Mouse (Mus musculus) telencephalon, adult 2 months (tissue): ENCODE measurements around the gene Sox11.

Experiments used
- DNase-seq: peaks from one replicate; pipeline ENCODE4 v3.0.0-alpha.2; 2011; ENCODE audit warnings: low read depth, low spot score

Gene Sox11

DNA sequence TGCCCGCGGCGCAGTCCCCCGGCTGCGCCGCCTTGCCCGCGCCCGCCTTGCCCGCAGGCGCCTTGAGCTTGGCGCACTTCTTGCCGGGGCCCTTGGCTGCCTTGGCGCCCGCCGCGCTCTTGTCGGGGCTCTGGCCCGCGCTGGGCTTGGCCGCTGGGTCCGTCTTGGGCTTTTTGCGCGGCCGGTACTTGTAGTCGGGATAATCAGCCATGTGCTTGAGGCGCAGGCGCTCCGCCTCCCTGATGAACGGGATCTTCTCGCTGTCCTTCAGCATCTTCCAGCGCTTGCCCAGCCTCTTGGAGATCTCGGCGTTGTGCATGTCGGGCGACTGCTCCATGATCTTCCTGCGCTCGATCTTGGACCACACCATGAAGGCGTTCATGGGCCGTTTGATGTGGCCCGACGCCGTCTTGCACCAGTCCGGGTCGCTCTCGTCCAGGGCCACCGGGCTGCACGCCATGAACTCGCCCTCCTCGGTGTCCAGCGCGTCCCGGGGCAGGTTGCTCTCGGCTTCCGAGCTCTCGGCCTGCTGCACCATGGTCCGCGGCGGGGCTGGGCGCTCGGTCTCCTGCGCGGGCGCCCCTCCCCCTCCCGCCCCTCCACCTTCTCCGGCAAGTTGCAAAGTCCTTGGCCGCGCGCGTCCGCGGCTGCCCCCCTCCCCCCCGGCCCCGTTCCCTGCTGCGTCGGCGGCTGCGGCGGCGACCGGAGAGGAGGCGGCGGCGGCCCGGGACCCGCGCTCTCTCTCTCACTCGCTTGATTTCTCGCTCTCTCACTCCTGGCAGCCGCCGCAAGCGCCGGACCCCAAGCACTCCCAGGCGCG is at the start of gene Sox11:
Gene Sox11, minus strand, starts transcription at position 704 of the 820 bp plus-strand sequence.
- no peak for DNase-seq

DNA sequence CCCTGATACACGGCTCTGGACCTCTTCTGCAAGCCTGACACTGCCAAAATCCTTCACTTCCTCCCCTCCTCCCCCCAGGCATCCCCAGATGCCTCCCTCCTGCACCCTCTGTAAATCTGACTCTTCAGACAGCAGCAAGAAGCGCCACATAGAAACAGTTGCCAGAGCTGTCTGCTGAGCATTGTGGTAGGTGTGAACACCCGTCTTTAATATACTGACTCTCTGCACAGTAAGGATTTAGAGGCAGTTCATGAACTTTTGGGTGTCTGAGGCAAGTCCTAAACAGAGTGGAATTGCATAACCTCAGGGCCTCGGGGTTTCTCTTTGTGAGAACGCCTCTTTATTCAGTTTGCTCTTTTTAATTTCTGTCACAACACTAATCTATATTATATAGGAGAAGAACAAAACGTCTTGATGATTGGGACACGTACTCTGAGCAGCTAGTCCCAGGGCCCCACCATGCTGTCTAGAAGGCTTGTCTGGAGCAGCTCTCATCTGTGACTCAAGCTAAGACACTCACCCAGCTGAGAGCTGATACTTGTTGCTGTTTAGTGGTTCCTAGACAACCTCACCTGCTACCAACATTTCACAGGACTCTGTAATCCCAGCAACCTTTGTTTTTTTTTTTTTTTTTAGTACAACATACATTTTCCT is 49.4 kb upstream of the Sox11 start:
- DNase-seq = no peak

DNA sequence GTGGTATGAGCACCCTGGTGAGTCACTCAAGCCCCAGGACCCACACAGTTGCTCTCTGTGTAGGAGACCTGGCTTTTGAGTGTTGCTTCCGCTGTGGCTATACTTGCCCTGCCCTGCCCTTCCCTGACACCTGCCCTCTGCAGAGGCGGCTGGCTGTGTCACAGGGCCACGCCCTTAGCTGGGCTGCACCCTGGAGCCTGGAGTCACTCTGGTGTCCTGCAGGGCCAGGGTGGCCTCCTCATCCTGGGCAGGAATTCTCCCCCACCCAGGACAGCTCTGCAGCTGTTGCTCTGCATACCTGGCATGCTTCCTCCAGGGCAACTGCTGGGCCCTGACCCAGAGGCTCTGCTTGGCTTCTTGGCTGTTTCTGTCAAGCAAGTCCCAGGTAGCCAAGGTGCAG is 48.1 kb upstream of the Sox11 start:
- no peak for DNase-seq

DNA sequence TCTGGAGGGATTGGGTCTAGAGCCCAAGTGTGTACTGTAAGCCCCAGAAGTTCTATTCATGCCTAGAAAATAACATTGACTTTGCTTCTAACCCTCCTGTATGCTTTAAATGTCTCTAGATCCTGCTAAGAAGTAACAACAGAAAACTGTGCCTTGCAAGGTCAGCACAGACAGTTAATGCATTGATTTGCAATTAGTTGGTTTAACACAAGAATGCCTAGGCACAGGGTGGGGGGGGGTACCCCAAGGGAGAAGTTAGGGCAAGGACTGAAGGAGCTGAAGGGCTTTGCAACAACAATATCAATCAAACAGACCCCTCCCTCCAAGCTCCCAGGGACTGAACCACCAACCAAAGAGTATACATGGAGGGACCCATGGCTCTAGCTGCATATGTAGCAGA is 47.1 kb upstream of the Sox11 start:
- no peak for DNase-seq

DNA sequence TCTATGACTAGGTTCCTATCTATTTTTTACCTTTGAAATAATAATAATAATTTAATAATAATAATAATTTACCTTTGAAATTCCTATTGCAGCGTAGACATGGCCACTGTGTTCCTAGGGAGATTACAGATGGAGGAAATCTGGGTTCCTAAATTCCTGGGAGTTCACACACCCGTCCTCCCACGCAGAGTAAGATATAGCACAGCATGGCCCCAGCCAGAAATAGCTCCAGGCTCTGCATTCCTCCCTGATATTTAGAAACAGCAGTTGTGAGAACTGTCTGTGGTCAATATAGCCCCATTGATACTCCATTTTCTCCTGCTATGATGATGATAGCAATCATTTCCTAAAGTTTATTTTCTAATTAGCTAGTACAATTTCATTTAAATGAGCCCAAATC is 30.1 kb upstream of the Sox11 start:
- no peak for DNase-seq

DNA sequence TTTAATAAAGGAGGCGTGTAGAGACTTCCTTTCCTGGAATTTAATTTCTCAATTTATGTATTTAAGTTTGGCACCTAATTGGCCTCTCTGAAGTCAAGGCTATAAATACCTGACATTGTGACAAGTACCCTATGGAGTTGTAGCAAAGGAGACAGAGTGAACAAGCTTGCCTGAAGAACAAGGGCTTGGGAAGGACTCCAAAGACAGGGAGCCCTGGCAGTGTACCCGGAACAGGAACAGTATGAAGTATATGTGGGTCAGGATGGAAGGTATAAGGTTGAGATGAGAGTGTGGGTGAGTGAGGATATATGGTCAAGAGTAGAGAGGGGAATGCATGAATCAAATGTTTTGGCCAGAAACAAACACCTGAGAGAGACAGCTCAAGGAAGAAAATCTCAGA is 28.4 kb upstream of the Sox11 start:
- no peak for DNase-seq

DNA sequence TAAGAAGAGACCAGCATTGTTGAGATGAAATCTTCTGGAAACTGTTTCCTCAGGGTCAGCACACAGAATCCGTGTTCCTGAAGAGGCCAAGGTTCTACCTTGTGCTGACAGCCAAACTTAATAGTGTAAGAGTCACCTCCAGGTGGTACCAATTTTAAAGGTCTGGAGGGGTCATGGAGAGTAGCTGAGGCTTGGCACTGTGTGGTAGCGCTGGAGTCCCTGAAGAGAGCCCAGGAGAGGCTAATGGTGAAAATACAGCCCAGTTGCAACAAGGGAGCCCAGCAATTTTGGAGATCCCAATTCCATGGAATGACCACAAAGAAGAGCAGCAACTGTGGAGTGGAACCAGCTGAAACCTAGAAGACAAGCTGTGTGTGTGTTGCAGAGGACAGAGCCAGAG is 25.1 kb upstream of the Sox11 start:
- no peak for DNase-seq

DNA sequence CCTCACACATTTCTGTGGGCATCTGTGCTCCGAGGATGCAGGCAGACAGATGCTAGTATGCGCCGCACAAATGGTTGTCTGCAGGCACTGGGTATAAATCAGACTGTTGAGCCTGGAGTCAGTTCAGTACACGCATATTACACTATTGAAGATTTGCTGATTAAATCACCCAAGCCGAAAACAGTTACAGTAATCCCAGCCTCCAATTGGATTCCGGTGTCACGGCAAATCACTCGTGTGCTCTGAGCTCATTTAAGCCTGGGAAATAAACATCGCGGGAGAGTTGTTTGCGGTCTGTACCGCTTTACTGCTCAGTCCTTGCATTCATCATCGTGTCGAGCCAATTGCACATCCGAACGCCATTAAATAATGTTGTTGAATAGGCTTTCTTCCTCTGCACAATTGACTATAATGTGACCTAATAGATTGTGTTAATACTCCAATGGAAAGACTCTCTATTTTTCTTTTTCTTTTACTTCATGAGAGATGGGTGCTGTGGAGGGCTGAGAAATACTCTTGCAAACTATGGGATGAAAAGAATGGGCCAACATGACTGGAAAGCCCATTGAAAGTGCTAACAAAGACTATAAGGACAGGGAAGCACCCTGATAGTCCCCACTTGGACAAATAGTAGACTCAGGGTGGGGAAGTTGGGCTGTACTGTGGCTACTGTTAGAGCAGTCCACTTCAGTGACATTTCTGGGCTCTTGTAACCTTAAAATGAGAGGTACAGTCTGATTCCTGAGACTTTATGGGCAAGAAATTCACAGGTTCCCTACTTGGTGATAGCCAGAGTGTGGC is 21.7 kb upstream of the Sox11 start:
- DNase-seq = no peak

DNA sequence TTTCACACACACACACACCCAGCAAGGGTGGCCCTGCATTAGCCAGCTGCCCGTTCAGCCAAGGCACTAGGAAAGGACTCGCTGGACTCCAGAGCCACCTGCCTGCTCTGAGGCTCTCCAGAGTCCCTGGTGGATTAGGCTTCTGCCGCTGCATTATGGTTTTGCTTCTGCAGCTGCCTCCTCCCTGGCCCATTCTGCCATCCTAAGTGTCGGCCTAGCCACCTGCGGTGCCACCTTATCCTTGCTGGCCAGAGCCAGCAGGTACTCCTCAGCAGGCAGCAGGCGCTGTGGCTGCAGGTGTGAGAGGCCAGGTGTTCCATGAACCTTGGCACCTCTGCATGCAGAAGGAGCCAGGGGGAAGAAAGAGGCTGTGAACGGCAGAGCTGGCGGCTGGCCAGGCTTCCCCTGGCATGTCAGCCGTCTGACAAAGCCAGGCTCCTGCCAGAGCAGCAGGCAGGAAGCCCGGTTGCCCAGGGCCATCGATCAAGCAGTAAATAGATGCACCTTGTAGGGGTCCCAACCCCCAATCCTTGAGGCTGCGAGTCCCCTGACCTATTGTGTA is 14.8 kb upstream of the Sox11 start:
- DNase-seq = no peak

DNA sequence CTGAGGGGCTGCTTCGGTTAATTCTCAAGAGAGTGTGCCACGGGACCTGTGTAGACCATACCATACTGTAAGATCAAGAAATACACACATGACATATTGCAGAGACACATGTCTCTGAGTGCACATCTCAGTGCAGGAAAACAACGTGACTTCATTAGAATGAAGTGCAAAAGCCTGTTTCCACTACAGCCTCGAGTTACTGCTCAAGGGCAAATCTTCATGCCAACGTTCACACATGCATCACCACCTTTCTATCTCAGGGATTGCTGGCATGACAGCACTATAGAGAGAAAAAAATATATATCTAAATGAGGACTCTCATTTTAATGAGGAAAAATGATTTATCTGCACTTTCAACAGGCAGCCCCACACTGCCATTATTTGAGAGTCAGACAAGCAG is 14.2 kb upstream of the Sox11 start:
- DNase-seq = no peak

DNA sequence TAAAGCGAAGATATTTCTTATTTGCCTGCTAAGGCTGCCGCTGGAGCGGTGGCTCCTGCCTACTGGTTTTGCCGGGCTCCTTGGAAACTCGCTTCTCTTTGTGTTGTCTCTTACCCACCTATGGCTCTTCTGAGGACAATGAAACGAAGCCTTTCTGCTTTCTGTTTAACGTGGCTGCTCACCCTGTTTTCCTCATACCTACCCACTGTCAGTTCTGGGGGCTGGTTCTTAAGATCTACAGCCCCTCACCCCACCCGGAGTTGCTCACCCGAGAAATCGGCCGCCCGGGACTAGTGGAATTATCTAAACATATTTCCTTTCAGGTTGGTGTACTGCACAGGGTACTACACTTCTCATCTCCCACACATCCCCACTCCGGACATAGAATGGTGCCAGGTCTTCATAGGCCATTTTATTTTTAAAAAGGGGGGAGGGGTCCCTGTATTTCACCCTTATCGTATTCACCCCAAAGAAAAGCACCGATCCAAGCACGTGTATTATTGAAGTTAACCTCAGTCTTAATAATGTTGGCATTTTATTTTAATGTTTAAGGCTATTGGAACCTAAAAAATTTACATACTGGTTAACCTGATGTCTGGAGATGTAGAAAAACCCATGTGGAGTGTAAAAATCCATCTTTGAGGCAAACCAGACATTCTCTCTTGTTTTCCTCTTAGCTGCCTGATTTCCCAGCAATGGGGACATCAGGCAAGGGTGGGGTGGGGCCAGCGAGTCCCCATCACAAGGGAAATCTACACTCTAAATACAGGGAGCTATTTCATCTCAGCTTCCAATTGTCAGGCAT is 1.4 kb upstream of the Sox11 start:
- no peak for DNase-seq

DNA sequence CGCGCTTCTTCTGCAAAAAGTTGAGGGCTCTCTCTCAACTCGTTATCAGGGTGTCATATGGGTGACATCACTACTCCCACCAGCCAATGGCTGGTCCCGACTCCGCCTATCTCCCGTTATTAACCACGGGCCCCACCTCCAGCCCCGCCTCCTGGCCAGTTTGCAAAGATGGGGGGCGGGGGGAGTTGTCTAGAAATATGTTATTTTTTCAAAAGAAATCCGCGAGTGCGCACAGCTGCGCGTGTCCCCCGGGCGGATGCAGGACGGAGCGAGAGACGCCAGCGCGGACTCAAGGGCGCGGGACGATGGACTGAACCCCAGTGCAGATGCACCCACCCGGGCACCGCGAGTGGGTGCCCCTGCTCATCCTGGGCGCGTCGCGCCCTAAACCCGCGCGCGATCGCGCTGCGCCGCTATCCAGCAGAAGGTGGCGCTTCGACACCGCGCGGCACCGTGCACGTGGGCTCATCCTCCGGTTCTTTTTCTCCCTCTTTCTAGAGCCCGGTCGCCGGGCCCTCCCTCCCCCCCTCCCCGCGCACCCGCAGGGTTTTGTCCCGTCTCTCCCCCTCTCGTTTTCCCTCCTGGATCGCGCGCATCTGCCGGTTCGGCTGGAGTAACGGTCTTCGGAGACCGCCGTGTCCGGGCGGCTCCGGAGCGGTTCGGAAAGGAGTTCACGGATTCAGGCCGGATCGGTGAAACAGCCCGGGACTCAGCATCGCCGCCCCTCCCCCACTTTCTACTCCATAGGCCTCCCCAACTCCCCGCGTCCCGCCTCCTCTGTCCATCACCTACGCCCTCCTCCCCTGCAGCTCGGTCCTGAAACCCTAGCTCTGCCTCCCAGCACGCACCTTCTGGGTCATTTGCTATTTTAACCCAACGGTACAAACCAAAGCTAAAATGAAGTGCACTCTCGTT is 574 bp upstream of the Sox11 start:
- DNase-seq = peak; percentile 93

DNA sequence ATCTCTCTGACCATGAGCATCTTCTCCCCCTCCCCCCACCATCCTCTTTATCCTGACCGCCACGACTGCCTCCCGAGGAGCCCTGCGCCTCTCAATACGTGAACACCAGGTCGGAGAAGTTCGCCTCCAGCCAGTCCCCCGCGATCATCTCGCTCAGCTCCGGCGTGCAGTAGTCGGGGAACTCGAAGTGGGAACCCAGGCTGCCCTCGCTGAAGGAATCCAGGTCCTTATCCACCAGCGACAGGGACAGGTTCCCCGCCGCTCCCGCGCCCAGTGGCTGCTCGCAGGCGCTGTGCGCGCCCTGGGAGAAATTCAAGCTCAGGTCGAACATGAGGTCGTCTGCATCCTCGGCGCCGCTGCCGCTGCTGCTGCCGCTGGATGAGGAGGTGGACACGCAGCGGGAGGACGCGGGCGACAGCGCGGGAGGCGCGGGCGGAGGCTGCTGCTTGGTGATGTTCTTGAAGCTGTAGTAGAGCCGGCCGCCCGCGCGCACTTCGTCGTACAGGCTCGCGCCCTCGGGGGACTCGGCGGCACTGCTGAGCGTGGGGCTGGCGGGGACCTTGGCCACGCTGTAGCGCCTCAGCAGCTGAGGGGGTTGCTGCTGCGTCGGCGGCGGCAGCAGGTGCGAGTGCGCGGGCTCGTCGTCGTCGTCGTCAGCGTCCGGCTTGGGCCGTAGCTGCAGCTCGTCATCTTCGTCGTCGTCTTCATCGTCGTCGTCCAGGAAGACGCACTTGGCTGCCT is 1.1 kb downstream of the Sox11 start:
- no peak for DNase-seq

DNA sequence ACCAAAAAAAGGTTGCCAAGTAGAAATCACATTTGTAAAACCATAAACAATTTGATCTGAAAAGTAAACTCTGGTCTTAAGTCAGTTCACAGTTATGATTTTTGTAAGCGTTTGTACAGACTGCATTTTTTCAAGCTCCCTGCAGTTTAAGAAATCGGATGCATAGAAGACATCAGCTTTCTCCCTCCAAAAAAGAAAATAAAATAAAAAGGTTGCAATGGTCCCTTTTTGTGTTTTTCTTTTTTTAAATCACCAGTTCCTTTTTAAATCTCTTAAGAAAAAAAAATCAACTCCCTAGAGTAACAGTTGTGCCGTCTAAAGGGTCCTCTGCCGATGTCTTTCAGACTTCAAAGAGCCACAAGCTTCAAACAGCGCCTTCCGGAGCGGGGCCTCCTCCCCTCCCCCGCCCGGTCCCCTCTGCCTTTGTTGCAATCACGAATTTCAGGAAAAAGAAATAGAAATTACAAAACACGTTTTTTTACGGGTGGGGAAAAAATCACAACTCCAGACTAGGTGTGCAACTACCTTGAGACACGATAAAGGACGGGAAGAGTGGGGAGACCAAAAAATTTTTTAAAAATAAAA is 1.8 kb downstream of the Sox11 start:
- DNase-seq = no peak

DNA sequence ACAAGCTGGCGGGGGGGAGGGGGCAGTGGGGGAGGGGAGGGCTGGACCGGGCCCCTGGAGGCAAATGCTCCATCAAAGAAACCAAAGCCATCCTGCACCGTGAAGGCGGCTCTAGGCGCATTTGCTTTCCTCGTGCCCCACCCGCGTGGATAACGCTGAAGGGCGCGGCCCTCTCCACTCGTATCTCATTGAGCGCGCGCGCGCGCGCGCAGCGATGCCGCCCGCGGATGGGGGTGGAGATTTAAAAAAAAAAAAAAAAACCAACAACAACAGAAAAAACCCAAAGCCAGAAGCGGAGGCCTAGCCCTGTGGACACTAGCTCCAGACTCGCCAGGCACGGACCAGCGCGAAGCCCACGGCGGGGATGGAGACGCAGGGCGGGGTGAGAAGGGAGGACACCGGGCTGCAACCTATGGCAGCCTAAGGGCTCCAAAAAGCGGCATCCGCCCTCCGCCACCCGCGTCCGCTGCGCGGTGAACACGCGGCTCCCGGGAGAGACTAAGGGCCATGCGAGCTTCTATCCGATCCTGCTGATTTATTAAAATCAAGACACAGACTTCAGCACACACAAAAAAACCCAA is 3.1 kb downstream of the Sox11 start:
- DNase-seq = no peak

DNA sequence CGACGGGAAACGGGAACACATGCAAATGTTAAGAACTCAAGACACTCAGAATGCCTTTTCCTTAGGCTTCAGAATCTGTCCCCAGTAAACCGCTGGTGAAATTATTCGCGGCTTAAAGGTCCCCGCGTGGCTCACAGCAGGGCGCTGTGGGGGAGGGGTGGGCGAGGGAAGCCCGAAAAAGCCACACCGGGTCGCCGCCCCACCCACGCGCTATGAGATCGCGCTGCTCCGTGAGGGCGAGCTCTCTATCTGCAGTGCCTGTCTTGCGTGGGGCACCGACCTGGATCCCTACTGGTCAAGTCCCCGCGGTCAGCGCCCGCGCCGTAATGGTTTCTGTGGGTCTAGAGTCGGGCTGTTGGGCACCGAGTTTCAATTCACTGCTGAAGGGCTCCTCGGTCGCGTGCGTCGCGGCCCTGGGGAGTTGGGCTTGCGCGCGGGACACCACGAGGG is 3.6 kb downstream of the Sox11 start:
- DNase-seq = no peak

DNA sequence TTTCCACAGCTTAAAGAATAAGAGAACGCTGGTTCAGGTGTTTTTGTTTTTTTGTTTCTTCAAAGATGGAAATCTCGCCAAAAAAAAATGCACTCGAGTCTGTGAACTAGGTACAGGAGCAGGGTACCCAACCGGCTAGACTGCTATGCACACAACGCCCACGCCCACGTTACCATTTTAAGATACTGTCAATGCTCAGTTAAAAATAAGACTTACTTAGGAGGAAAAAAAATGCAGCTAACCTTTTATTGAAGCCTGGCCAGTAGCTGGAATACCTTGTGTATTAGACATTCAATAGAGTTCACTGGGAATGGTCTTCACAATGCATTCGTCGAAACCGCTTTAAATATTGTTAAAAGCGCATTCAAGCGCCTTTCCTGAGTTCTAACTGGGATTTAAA is 4.3 kb downstream of the Sox11 start:
- no peak for DNase-seq

DNA sequence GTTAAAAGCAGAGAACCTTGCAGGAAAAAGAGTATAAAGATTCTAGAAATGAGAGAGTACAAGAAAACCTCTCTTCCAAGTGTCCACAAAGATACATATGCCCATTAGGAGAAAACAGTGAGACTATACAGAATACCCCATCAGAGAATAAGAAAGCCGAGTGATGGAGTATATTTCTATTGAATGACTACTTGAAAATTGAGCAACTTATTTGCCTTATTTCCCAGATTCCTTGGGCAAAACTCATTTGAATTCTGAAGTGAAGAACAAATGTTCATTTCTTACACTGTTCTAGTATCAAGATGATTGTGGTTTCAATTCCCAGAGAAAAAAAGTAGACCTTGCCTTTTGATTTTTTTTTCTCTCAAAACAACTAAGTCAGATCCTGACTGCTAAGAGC is 4.9 kb downstream of the Sox11 start:
- DNase-seq = no peak

DNA sequence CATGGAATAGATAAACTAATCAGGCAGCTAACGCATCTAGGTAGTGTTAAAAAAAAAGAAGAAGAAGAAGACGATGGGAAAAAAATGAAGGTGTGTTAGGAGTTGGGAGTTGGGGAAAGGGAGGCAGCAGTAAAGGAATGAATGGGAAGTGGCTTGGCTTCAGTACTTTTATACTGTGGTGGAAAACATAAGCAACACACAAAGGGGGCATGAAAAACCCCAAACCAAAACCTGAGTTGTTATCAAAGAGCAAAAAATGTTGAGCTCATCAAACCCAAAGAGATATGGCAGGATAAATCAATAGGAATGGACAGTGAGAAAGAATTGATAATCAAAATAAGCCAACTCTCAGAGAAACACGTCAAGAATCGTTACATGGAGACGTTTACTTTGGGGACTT is 5.6 kb downstream of the Sox11 start:
- DNase-seq = no peak
